Mouse (Mus musculus): ENCODE measurements around the gene Vwf.

DNA sequence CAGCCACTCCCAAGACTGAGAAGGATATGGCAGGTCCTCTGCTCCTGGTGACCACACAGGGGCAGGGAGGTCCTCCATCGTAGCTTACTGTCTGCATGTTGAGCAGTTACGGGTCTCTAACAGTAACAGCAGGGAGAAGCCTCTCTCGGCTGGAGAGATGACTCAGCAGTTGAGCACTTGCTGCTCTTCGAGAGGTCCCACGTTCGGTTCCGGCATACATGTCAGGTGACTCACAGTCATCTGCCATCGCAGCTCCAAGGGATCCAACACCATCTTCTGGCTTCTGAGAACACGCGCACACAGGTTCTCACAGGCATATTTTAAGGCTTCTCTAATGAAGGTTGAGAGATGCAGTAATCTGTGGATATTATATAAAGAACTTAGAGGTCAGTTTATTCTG lies 6.4 kb upstream of the Vwf start:
- no peak for TF ChIP-seq CTCF (IDR thresholded peaks at IDR 0.05; ENCODE audit: borderline replicate concordance, insufficient read depth, low read depth, low read length)
- no peak for TF ChIP-seq POLR2A (IDR thresholded peaks at IDR 0.05; ENCODE audit: borderline replicate concordance, insufficient read depth, low read length)
